Mouse (Mus musculus): ENCODE measurements around the gene Wdr82. TPM values are rescaled to one million over a fixed set of nuclear protein-coding genes. Genes with fewer than 3 reads are reported as not detected.

Wdr82 gene
- total RNA-seq, 1 experiment: 95.8 TPM

- DNase-seq (ENCODE audit: low read depth, low spot score): no peak
- no peak overlapping the region for H3K27ac ChIP-seq (ENCODE audit: insufficient read depth, low read depth, low read length, poor library complexity, severe bottlenecking)
- no peak overlapping the region for H3K9ac ChIP-seq (ENCODE audit: insufficient read depth, low read depth, low read length, poor library complexity, severe bottlenecking)
- peaks cover 26% of the 10 kb centered on the region; the same call in 1 of the 2 replicates for H3K36me3 ChIP-seq (ENCODE audit: control insufficient read depth, insufficient read depth, low read length, poor library complexity, severe bottlenecking)
- H3K4me1 ChIP-seq (ENCODE audit: control insufficient read depth in 2 of 2, insufficient read depth in 2 of 2, low read length in 2 of 2, poor library complexity in 1 of 2): peaks cover 0 to 2% of the 10 kb centered on the region in 2 experiments; a peak in 1 of 4 replicates
- TF ChIP-seq MAFK (IDR thresholded peaks at IDR 0.05; ENCODE audit: insufficient read depth, low read depth, low read length) (no peak), ZC3H11A (IDR thresholded peaks at IDR 0.05; ENCODE audit: borderline replicate concordance, low read depth, low read length) (no peak), HCFC1 (IDR thresholded peaks at IDR 0.05; ENCODE audit: borderline replicate concordance, insufficient read depth, low read length) (no peak), ZNF384 (IDR thresholded peaks at IDR 0.05; ENCODE audit: low read depth, low read length) (no peak), CHD2 (IDR thresholded peaks at IDR 0.05; ENCODE audit: low read depth, low read length) (no peak)
- in situ Hi-C loops (cut with MboI; ENCODE audit: low sequenced_read_pairs in 2 of 2, unreplicated experiment in 2 of 2): no loop called here
- H3K9me3 ChIP-seq (ENCODE audit: control insufficient read depth, insufficient read depth, low read depth, low read length): no peaks in the 10 kb centered on the region
- no peak overlapping the region for H3K4me3 ChIP-seq (ENCODE audit: insufficient read depth in 1 of 2, low read depth in 1 of 2, low read length in 2 of 2, poor library complexity in 1 of 2, severe bottlenecking in 1 of 2)
Measured at GRCm38 (mm10) chr9:106236156-106236817, 65.6 kb downstream of the Wdr82 start.

GRCm38 (mm10) chr9:106236818-106237211 lies 66.1 kb downstream of the Wdr82 start:
- no peak overlapping the region for H3K27ac ChIP-seq (ENCODE audit: insufficient read depth, low read depth, low read length, poor library complexity, severe bottlenecking)
- no peaks in the 10 kb centered on the region for H3K9me3 ChIP-seq (ENCODE audit: control insufficient read depth, insufficient read depth, low read depth, low read length)
- H3K4me1 ChIP-seq (ENCODE audit: control insufficient read depth in 2 of 2, insufficient read depth in 2 of 2, low read length in 2 of 2, poor library complexity in 1 of 2): no peaks in the 10 kb centered on the region; a peak in 1 of 4 replicates
- H3K36me3 ChIP-seq (ENCODE audit: control insufficient read depth, insufficient read depth, low read length, poor library complexity, severe bottlenecking): peaks cover 29% of the 10 kb centered on the region; the same call in 1 of the 2 replicates
- no peak overlapping the region for H3K9ac ChIP-seq (ENCODE audit: insufficient read depth, low read depth, low read length, poor library complexity, severe bottlenecking)
- in situ Hi-C loops (cut with MboI; ENCODE audit: low sequenced_read_pairs in 2 of 2, unreplicated experiment in 2 of 2): no loop called here
- H3K4me3 ChIP-seq (ENCODE audit: insufficient read depth in 1 of 2, low read depth in 1 of 2, low read length in 2 of 2, poor library complexity in 1 of 2, severe bottlenecking in 1 of 2): no peak overlapping the region
- TF ChIP-seq HCFC1 (IDR thresholded peaks at IDR 0.05; ENCODE audit: borderline replicate concordance, insufficient read depth, low read length) (no peak), ZC3H11A (IDR thresholded peaks at IDR 0.05; ENCODE audit: borderline replicate concordance, low read depth, low read length) (no peak), MAFK (IDR thresholded peaks at IDR 0.05; ENCODE audit: insufficient read depth, low read depth, low read length) (no peak), ZNF384 (IDR thresholded peaks at IDR 0.05; ENCODE audit: low read depth, low read length) (no peak), CHD2 (IDR thresholded peaks at IDR 0.05; ENCODE audit: low read depth, low read length) (no peak)
- DNase-seq (ENCODE audit: low read depth, low spot score): no peak

- Histone ChIP-seq H3K9me3 (ENCODE audit: control insufficient read depth, insufficient read depth, low read depth, low read length) (no peaks in the 10 kb centered on the region), H3K36me3 (ENCODE audit: control insufficient read depth, insufficient read depth, low read length, poor library complexity, severe bottlenecking) (peaks cover 29% of the 10 kb centered on the region; the same call in 1 of the 2 replicates), H3K27ac (ENCODE audit: insufficient read depth, low read depth, low read length, poor library complexity, severe bottlenecking) (no peak overlapping the region), H3K9ac (ENCODE audit: insufficient read depth, low read depth, low read length, poor library complexity, severe bottlenecking) (no peak overlapping the region), H3K4me3 (ENCODE audit: insufficient read depth in 1 of 2, low read depth in 1 of 2, low read length in 2 of 2, poor library complexity in 1 of 2, severe bottlenecking in 1 of 2) (no peak overlapping the region), H3K4me1 (ENCODE audit: control insufficient read depth in 2 of 2, insufficient read depth in 2 of 2, low read length in 2 of 2, poor library complexity in 1 of 2) (no peaks in the 10 kb centered on the region; a peak in 1 of 4 replicates)
- in situ Hi-C loops (cut with MboI; ENCODE audit: low sequenced_read_pairs in 2 of 2, unreplicated experiment in 2 of 2): no loop called here
- DNase-seq (ENCODE audit: low read depth, low spot score): no peak
- TF ChIP-seq MAFK (IDR thresholded peaks at IDR 0.05; ENCODE audit: insufficient read depth, low read depth, low read length) (no peak), ZC3H11A (IDR thresholded peaks at IDR 0.05; ENCODE audit: borderline replicate concordance, low read depth, low read length) (no peak), CHD2 (IDR thresholded peaks at IDR 0.05; ENCODE audit: low read depth, low read length) (no peak), HCFC1 (IDR thresholded peaks at IDR 0.05; ENCODE audit: borderline replicate concordance, insufficient read depth, low read length) (no peak), ZNF384 (IDR thresholded peaks at IDR 0.05; ENCODE audit: low read depth, low read length) (no peak)
Measured at GRCm38 (mm10) chr9:106237401-106237800, 66.7 kb downstream of the Wdr82 start.

GRCm38 (mm10) chr9:106237878-106238277 lies 67.2 kb downstream of the Wdr82 start:
- TF ChIP-seq MAFK (IDR thresholded peaks at IDR 0.05; ENCODE audit: insufficient read depth, low read depth, low read length) (no peak), ZNF384 (IDR thresholded peaks at IDR 0.05; ENCODE audit: low read depth, low read length) (no peak), CHD2 (IDR thresholded peaks at IDR 0.05; ENCODE audit: low read depth, low read length) (no peak), HCFC1 (IDR thresholded peaks at IDR 0.05; ENCODE audit: borderline replicate concordance, insufficient read depth, low read length) (no peak), ZC3H11A (IDR thresholded peaks at IDR 0.05; ENCODE audit: borderline replicate concordance, low read depth, low read length) (no peak)
- H3K4me1 ChIP-seq (ENCODE audit: control insufficient read depth in 2 of 2, insufficient read depth in 2 of 2, low read length in 2 of 2, poor library complexity in 1 of 2): no peaks in the 10 kb centered on the region; a peak in 2 of 4 replicates
- H3K9me3 ChIP-seq (ENCODE audit: control insufficient read depth, insufficient read depth, low read depth, low read length): no peaks in the 10 kb centered on the region
- H3K4me3 ChIP-seq (ENCODE audit: insufficient read depth in 1 of 2, low read depth in 1 of 2, low read length in 2 of 2, poor library complexity in 1 of 2, severe bottlenecking in 1 of 2): no peak overlapping the region
- DNase-seq (ENCODE audit: low read depth, low spot score): no peak
- H3K9ac ChIP-seq (ENCODE audit: insufficient read depth, low read depth, low read length, poor library complexity, severe bottlenecking): no peak overlapping the region
- no peak overlapping the region for H3K27ac ChIP-seq (ENCODE audit: insufficient read depth, low read depth, low read length, poor library complexity, severe bottlenecking)
- peaks cover 29% of the 10 kb centered on the region; the same call in 1 of the 2 replicates for H3K36me3 ChIP-seq (ENCODE audit: control insufficient read depth, insufficient read depth, low read length, poor library complexity, severe bottlenecking)
- in situ Hi-C loops (cut with MboI; ENCODE audit: low sequenced_read_pairs in 2 of 2, unreplicated experiment in 2 of 2): no loop called here

Other genes with a start within 250 kb of the Wdr82 start
- gene Col6a5, start 210.3 kb upstream of the Wdr82 start, total RNA-seq (2012; rRNA removed): 2.6 and 4.2 TPM in 2 replicates
- gene Col6a4, start 74.1 kb upstream of the Wdr82 start, total RNA-seq (2012; rRNA removed): 3.9 and 7.9 TPM in 2 replicates
- 3.2 and 5.5 TPM in 2 replicates for gene Glyctk, start 12.8 kb upstream of the Wdr82 start, total RNA-seq (2012; rRNA removed)
- 40.6 and 53.9 TPM in 2 replicates for gene Ppm1m, start 28.8 kb downstream of the Wdr82 start, total RNA-seq (2012; rRNA removed)
- gene Twf2, start 32.2 kb downstream of the Wdr82 start, total RNA-seq (2012; rRNA removed): 135 and 139 TPM in 2 replicates
- gene Tlr9, start 51.7 kb downstream of the Wdr82 start, total RNA-seq (2012; rRNA removed): 0.09 TPM in 1 of 2 replicates, not detected in the other
- 36.1 and 48.5 TPM in 2 replicates for gene Alas1, start 77.7 kb downstream of the Wdr82 start, total RNA-seq (2012; rRNA removed)
- gene Poc1a, start 110.1 kb downstream of the Wdr82 start, total RNA-seq (2012; rRNA removed): 19.3 and 21.2 TPM in 2 replicates
- 4.5 and 5.1 TPM in 2 replicates for gene Dusp7, start 197.7 kb downstream of the Wdr82 start, total RNA-seq (2012; rRNA removed)

All from ES-E14 (cell line).